Mouse (Mus musculus) heart, adult 2 months (tissue): ENCODE data around the gene Klhl8. TPM values are rescaled to one million over a fixed set of nuclear protein-coding genes. Genes with fewer than 3 reads are reported as not detected.

Experiments
- DNase-seq, 2 experiments: peaks; one replicate each; pipeline ENCODE4 v3.0.0; 2021
- H3K27ac ChIP-seq: fragments of 200-600 bp; 2 replicates; pipeline ENCODE4 v1.8.1; 2022
- H3K27me3 ChIP-seq: fragments of 200-500 bp; 2 replicates; pipeline ENCODE4 v1.6.1; 2012; ENCODE audit warnings: mild to moderate bottlenecking, low read length, inconsistent platforms, mixed read lengths; ENCODE audit not compliant: control insufficient read depth, insufficient read depth
- H3K36me3 ChIP-seq: fragments of 200-500 bp; 2 replicates; pipeline ENCODE4 v1.6.1; 2012; ENCODE audit warnings: low read length, inconsistent platforms; ENCODE audit not compliant: control insufficient read depth, insufficient read depth
- H3K4me1 ChIP-seq: fragments of 200-500 bp; 2 replicates; pipeline ENCODE4 v1.6.1; 2011; ENCODE audit warnings: low read length; ENCODE audit not compliant: control insufficient read depth, insufficient read depth
- H3K4me3 ChIP-seq: fragments of 200-600 bp; 2 replicates; pipeline ENCODE4 v1.8.1; 2022
- H3K79me2 ChIP-seq: fragments of 200-500 bp; replicated peaks from 2 replicates; pipeline ENCODE4 v1.6.1; 2012; ENCODE audit warnings: mild to moderate bottlenecking, inconsistent platforms, low read length, moderate library complexity, mixed read lengths; ENCODE audit not compliant: control insufficient read depth, insufficient read depth
- H3K9ac ChIP-seq: fragments of 200-500 bp; 2 replicates; pipeline ENCODE4 v1.6.1; 2012; ENCODE audit warnings: low read depth, mild to moderate bottlenecking, control low read depth, inconsistent platforms, low read length, mixed read lengths
- CTCF ChIP-seq: fragments of 200-600 bp; IDR thresholded peaks from 2 replicates; pipeline ENCODE4 v1.8.1; 2022; ENCODE audit warnings: antibody characterized with exemption, mild to moderate bottlenecking, moderate library complexity
- EP300 ChIP-seq: fragments of 200-500 bp; IDR thresholded peaks from 2 replicates; pipeline ENCODE4 v1.6.1; 2011; ENCODE audit warnings: low read depth, low read length, control low read depth; ENCODE audit not compliant: insufficient read depth
- POLR2A ChIP-seq: fragments of 200-500 bp; IDR thresholded peaks from 2 replicates; pipeline ENCODE4 v1.6.1; 2011; ENCODE audit warnings: mild to moderate bottlenecking, low read depth, low read length, control low read depth; ENCODE audit not compliant: insufficient read depth
- WGBS: fragments of 180-500 bp; shearing (Covaris S2); methylation state at CpG from one replicate; pipeline ENCODE4 v1.1.7; 2018; 5-methylcytosine and 5-hydroxymethylcytosine counted together
- intact Hi-C: fragments of 180-260 bp; cut with DNase I; formaldehyde crosslinking; loops from one replicate; pipeline ENCODE4 v1.15.1; 2025
- polyA plus RNA-seq: library from polyadenylated mRNA; depleted of rRNA; stranded (reverse); fragments of >200 nt; gene quantifications from 2 replicates; pipeline ENCODE4 v1.2.3, GENCODE M21; 2012
- total RNA-seq, 2 experiments: library from RNA; stranded (reverse); gene quantifications; 2 replicates each; pipeline ENCODE4 v1.2.3; 2021

Gene Klhl8
- total and polyA plus RNA-seq, 3 experiments: 7.7 to 12.1 (median 11.0) TPM

GRCm38 (mm10) chr5:103856286-103857009, 54.6 kb downstream of the Klhl8 start:
- no peak overlapping the region for H3K27ac ChIP-seq
- TF ChIP-seq POLR2A (no peak), EP300 (no peak), CTCF (peak; percentile 88)
- H3K27me3 ChIP-seq: no peaks in the 10 kb centered on the region
- H3K9ac ChIP-seq: no peak overlapping the region
- no peaks in the 10 kb centered on the region; the same call in 1 of the 2 replicates for H3K36me3 ChIP-seq
- DNase-seq: no peak
- intact Hi-C loops: loop anchor here (1.0 to 10.0 kb wide), 2 partner anchors 71 to 188 kb away; partner anchors contain the start of gene Nudt9
- H3K4me1 ChIP-seq: no peaks in the 10 kb centered on the region; the same call in 1 of the 2 replicates
- WGBS: 60% methylated on average over 5 of the region's 5 CpGs
- H3K4me3 ChIP-seq: no peak overlapping the region
- no peaks in the 10 kb centered on the region for H3K79me2 ChIP-seq

- Histone ChIP-seq H3K4me3 (no peak overlapping the region), H3K27ac (no peak overlapping the region), H3K4me1 (no peaks in the 10 kb centered on the region; the same call in 1 of the 2 replicates), H3K27me3 (no peaks in the 10 kb centered on the region), H3K79me2 (no peaks in the 10 kb centered on the region), H3K9ac (no peak overlapping the region), H3K36me3 (no peaks in the 10 kb centered on the region; the same call in 1 of the 2 replicates)
- intact Hi-C loops: loop anchor here (1.0 to 10.0 kb wide), 2 partner anchors 72 to 189 kb away; partner anchors contain the start of gene Nudt9
- no peak for DNase-seq
- 83% methylated on average over 14 of the region's 14 CpGs for WGBS
- TF ChIP-seq POLR2A (no peak), EP300 (no peak), CTCF (no peak)
These were observed 55.4 kb downstream of the Klhl8 start for GRCm38 (mm10) chr5:103855483-103856211.

- 83% methylated on average over 5 of the region's 5 CpGs for WGBS
- TF ChIP-seq CTCF (no peak), EP300 (no peak), POLR2A (no peak)
- H3K27me3 ChIP-seq: no peaks in the 10 kb centered on the region
- H3K4me3 ChIP-seq: no peak overlapping the region
- no peaks in the 10 kb centered on the region; the same call in 1 of the 2 replicates for H3K36me3 ChIP-seq
- H3K9ac ChIP-seq: no peak overlapping the region
- no peaks in the 10 kb centered on the region for H3K79me2 ChIP-seq
- intact Hi-C loops: loop anchor here (10.0 kb wide), 1 partner anchor 190 kb away; the partner anchor contains the start of gene Nudt9
- no peak for DNase-seq
- no peaks in the 10 kb centered on the region; the same call in 1 of the 2 replicates for H3K4me1 ChIP-seq
- H3K27ac ChIP-seq: no peak overlapping the region
These were observed 56.3 kb downstream of the Klhl8 start for GRCm38 (mm10) chr5:103854807-103855194.

DNA sequence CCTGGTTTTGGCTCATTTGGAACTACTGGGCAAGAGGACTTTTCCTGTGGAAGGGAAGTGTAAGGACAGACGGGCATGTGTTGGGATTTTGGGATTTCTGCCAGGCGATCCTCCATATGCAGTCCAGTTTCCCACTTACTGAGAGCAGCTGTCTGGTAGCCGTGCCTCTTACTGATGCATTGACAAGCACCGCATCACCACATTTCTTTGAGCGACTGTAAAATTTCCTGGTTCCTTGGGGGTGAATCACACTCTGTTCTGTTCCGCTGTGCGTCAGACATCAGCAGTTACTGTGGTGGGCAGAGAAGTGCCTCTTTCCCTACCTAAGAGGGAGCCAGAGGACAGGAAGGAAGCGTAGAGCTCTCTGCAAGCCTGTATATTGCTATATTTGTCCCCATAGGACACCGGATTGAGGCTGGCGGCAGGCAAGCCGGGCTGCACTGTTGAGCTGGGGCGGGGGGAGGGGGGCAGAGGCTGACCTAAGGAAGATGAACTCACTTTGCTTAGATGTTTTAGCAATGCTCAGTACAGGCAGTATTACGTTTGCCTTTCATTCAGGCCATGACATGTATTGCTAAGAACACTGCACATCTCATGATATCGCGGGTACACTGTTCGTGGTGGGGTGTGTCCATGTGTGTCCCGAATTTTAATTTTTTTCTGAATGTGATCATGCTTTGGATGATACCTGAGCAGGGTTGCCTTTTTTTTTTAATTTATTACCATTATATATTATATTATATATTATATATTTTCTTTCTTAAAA, 56.8 kb downstream of the Klhl8 start:
- 49% methylated on average over 17 of the region's 17 CpGs for WGBS
- intact Hi-C loops: loop anchor here (10.0 kb wide), 1 partner anchor 191 kb away; the partner anchor contains the start of gene Nudt9
- no peak for TF ChIP-seq POLR2A
- TF ChIP-seq CTCF: no peak
- TF ChIP-seq EP300: no peak
- H3K4me1 ChIP-seq: no peaks in the 10 kb centered on the region; the same call in 1 of the 2 replicates
- H3K79me2 ChIP-seq: no peaks in the 10 kb centered on the region
- H3K36me3 ChIP-seq: no peaks in the 10 kb centered on the region; the same call in 1 of the 2 replicates
- no peak for DNase-seq
- H3K9ac ChIP-seq: no peak overlapping the region
- H3K4me3 ChIP-seq: no peak overlapping the region
- no peak overlapping the region for H3K27ac ChIP-seq
- H3K27me3 ChIP-seq: no peaks in the 10 kb centered on the region

DNA sequence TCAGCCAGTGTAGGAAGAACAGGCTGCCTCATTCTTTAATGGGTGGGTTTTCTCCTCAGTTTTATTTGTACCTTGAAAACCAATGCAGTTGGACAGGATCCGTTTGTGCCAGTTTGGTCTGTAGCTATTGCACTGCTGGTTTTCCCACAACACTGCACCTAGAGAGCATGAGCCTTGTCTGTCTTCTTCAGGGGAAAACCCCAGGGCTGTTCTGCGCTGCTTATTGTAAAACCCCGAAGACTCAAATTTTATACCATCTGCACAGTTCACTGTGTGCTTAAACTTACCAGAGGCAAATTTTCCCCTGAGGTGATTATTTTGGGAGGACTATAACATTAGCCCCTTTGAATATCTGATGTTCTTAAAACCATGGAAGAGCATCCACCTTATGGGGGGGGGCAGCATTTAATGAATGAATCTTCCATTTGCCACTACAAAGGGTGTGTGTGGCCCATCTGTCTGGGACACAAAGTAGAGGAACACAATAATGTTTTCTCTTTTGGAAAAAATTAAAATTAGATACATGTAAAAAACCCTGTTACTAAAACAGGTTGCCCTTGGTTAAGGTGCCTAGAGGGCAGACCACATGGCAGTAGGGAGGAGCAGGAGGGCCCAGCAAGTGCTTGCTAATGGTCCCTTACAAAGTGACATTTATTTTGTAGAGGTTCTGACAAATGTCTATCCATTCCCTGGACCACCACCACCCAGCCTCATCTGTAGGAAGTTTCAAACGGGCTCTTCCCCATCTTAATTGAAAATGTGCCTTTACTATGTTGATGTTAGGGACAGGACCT, 58.1 kb downstream of the Klhl8 start:
- WGBS: 86% methylated on average over 4 of the region's 4 CpGs

More for the DNA sequence above, 58.1 kb downstream of the Klhl8 start:
- intact Hi-C loops: loop anchor here (10.0 kb wide), 1 partner anchor 192 kb away; the partner anchor contains the start of gene Nudt9
- TF ChIP-seq EP300 (no peak), CTCF (no peak), POLR2A (no peak)
- H3K4me3 ChIP-seq: no peak overlapping the region
- H3K36me3 ChIP-seq: no peaks in the 10 kb centered on the region; the same call in 1 of the 2 replicates
- no peaks in the 10 kb centered on the region for H3K79me2 ChIP-seq
- no peaks in the 10 kb centered on the region for H3K27me3 ChIP-seq
- H3K4me1 ChIP-seq: no peaks in the 10 kb centered on the region; the same call in none of the 2 replicates
- DNase-seq: no peak
- no peak overlapping the region for H3K9ac ChIP-seq
- H3K27ac ChIP-seq: no peak overlapping the region
